Mouse (Mus musculus): ENCODE results near the gene Larp6.

DNA sequence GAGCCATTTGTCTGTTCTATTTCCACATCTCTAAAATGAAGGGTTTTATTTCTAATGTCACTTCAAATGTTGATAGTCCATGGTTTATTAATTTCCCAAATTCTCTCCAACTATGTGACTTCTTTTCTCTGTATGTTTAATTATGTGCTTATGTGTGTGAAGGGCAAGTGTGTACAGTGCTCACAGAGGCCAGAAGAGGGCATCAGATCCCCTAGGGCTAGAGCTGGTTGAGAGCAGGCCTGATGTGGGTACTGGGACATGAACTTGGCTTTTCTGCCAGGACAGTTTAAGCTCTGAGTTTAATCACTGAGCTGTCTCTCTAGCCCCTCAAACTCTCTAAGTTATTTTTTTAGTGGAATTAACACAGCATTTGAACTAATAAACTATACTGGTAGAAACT, 38.0 kb upstream of the Larp6 start:
- peak; percentile 30 for TF ChIP-seq CTCF (IDR thresholded peaks at IDR 0.05; ENCODE audit: low read depth, low read length)
- no peak for TF ChIP-seq POLR2A (IDR thresholded peaks at IDR 0.05; ENCODE audit: insufficient read depth, low read length)
- TF ChIP-seq EP300 (IDR thresholded peaks at IDR 0.05; ENCODE audit: insufficient read depth, low read depth, low read length) = no peak
